Mouse (Mus musculus): Measurements from ENCODE around the gene Lpcat1.

GRCm38 (mm10) chr13:73564201-73564600 lies 97.2 kb downstream of the Lpcat1 start:
- no peak for TF ChIP-seq CTCF (IDR thresholded peaks at IDR 0.05; ENCODE audit: insufficient read depth, low read length)
- no peak for TF ChIP-seq POLR2A (IDR thresholded peaks at IDR 0.05; ENCODE audit: borderline replicate concordance, extremely low read depth, low read depth, low read length)
